Mouse (Mus musculus) spleen, postnatal 4 days (tissue): ENCODE data around the gene Cym.

ENCODE experiments used
- DNase-seq, 2 experiments: peaks; one replicate each; pipeline ENCODE4 v3.0.0; 2022; ENCODE audit warnings: low spot score in 2 of 2

Cym gene

DNA sequence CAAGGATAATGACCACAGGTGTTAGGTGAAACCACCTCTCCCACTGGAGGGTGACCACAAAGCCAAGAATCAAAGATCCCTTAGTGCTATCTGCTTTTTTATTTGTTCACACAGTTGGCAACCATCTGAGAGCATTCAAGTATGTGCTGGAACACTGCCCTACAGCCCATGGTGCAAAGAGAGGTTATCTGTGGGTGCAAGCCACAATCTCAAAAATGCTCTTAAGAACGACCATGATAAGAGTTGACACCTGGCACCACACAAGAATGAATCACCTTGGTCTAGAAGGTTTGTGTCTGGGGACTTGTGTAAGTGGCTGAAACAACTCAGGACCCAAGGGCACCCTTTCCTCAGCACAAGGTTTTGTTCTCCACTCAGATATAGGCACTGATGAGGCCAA lies 1.7 kb upstream of the Cym start:
- no peak for DNase-seq

DNA sequence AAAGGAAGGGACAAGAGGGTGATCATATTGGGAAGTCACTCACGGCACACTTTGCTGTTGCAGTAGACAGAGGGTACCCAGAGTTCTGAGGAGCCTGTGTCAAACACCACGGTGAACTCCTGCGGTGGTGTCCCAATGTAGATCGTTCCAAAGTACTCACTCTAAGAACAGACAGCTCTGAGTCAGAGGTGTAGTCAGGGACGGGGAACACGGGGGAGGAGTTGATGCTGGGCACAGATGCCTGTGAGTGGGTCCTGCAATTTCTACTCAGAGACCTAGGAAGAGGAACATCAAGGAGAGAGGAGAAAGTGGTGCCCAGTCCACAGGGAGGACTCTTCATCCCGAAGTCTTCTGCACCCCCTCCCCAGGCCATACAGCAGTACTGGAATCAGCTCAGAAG lies 3.0 kb downstream of the Cym start:
- no peak for DNase-seq

DNA sequence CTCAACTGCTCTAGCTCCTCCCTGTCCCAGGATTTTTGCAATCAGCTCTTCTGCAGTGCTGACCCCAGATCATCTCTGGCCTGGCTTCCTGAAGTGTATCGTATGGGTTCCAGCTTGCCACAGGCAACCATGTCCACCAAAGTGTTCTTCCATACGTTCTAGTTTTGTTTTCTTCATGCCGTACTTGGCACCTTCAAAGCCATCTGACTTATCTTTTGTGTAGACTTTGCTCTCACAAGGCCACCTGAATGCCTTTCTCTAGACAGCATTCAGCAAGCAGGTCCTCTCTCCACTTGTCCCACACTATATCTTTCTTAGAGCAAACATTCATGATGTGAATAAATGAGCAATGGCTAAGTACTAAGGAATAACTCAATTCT lies 4.4 kb downstream of the Cym start:
- no peak for DNase-seq

DNA sequence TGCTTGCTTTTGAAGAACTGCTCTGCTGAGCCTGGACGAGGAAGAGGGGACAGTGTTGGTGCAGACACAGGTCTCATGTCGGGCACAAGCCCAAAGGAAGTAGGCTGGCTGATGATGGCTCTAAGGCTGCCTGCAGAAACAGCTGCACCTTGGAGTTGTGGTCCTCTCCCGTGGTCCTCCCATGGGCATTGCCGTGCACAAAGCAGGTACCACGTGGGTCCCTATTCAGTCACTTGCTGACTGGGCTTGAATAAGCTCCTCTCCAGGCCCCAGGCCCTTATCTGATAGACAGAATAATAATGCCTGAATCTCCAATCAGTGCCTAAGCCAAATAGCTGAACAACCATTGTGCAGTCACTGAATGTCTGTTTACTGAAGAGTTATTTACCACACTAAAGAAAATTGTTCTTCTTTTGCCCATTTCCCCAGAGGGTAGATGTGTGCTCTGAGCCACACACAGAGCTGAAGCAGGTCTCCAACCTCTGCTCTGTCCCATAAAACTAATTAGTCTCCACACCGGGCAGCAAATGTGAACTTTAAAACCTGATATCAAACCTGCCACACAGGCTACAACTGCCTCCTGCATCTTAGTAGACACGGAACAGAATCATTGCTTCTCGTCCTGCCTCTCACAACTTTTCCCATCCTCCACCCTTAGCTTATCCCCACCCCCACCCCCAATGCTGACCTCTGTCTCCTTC lies 5.0 kb downstream of the Cym start:
- no peak for DNase-seq

DNA sequence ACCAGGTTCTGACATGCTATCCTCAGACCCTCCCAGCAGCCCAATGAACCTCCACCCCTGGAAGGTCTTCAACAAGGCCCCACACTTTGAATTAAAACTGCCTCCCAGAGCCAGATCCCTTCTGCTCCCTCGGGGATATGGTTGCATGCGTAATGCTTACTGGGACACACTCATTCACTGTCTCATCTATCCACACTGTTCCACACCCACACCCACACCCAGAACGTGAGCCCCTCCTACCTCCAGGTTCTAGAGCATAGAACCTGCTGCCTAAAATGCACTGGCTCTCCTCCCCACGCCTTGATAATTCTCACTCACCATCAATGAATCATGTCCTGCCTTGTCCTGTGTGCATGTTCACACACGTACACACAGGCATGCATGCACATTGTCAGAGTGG lies 6.9 kb downstream of the Cym start:
- DNase-seq: no peak

DNA sequence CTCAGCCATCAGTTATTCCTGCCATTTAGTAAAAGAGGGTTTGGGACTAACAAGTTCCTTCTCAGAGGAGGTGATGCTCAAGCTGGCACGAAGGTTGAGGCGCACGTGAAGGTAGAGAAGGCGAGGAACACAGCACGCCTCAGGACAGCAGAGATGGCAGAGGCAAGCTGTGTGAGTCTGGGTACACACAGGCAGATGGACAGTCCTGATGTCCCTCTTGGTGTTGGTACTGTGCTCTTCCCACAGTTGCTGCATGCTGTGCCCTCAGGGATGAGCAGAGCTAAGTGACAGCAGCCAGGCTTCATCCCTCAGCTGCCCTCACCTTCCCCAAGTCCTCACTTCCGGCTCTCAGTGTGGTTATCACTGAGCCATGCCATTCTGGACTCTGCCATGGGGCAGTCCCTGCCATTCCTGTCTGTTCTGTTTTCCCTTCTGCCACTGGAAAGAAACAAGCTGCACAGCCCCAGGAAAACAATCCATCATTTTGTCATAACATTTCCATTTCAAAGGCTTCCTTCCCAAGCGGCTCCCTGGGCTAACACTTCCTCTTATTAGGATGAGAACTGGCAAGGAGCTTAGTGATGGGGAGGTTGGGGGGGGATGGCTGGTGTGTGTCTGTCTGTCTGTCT lies 13.8 kb downstream of the Cym start:
- no peak for DNase-seq

DNA sequence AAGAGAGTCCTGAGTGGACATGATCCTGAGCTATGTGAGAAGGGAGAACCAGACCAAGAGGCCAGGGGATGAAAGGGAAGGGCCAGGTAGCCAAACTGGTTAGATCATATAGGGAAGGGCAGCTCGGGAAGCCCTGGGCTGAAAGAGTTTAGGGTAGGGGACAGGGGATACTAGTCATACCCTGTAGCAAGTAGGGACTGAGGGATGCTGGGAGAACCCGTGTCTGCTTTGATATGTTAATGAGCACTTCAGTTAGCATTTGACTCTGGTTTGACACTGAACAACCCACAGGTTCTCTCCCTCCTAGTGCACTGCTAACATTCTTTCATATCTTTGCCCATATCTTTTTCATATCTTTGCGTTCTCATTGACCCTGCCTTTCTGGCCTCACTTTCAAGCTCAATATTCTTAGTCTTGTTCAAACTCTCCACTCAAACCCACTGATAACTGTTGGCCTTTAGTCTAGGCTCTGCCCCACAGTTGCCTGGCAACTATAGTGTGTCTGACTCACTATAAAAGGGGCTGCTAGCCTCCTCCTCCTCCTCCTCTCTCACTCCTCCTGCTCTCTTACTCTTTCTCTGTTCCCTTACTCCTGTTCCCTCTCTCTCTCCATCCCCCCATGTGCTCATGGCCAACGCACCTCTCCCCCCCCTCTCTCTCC lies 14.9 kb downstream of the Cym start:
- no peak for DNase-seq

DNA sequence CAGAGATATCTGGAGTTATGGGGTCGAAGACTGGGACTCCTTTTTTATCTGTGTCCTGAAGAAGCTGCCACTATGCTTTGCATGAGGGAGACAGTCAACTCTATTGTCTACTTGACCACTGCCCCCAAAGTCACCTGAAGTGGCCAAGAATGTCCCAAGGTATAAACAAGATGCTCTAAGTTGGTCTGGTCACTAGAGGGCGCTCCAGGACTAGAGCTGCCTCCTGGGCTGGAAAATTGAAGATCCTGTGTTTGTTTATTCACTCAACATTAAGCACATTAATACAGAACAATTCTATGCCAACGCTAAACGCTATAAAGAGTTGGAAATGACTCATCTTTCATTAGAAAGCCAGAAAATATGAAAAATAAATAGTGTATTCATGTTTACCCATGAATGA lies 15.5 kb downstream of the Cym start:
- DNase-seq: peak; percentile 37 to 83

DNA sequence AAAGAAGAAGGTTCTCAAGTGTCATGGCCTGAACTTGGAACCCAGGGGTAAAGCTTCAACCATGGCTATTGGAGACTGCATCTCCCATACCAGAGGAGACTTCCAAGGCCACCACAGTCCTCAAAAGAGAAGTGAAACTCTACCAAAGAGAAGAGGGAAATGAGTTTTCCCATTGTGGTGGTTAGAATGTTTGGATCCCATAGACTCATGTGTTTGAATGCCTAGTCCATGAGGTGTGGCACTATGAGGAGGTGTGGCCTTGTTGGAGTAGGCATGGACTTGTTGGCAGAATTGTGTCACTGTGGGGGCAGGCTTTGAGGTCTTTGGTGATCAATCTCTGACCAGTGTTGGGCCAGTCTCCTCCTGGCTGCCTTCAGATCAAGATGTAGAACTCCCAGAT lies 16.4 kb downstream of the Cym start:
- DNase-seq: no peak

DNA sequence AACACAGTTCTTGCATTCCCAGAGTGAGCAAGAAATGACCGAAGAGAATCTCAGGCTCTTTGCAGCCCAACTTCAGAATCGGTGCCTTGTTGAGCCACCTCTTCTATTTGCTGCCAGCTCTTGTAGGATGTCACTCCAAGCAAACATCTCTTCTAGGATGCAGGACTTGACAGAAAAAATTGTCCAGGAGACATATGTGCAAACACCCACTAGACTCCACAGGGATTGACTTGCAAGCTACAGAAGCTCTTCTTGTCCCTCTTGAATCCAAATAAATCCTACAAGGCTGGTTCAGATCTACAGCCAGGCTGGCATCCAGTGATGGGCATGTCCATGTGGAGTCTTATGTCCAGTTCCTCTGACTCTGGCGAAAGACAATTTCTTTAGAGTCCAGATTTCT lies 17.1 kb downstream of the Cym start:
- no peak for DNase-seq

DNA sequence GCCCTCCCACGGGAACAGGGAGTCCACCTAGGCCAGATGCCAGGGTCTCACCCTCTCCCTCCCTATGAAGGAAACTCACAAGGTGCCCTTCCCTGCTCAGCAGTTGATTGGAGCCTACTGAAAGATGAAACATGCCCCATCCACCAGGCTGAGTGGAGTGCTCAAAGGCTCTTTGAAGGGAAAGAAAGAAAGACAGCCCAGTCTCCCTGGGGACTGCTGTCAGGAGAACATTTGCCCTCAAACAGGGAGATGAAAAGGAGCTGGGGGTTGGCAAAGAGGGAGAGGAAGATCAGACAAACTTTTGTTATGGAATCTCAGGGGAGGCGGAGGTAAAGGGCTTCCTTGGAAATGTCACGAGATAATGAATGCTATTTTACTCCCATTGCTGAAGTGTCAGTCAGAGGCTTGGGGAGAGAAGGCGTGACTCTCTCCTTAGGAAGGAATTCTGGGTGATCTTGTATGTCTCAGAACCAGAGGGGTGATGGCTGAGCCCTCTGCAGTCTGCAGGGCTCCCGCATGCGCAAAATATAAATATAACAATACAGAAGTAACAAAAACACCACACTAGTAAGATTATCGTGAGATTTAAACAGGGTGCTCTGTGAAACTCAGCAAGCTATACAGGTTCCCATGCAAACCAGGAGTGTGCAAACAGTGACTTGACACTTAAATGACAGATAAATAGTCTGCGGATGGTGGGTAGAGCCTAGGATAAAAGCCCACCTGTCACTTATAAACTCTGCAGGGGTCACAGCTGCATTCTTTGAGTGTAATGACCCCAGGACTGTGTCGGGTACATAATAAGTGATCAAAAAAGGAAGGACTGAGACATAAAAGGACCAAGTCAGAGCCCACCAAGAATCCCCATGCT lies 20.0 kb downstream of the Cym start:
- DNase-seq: no peak

DNA sequence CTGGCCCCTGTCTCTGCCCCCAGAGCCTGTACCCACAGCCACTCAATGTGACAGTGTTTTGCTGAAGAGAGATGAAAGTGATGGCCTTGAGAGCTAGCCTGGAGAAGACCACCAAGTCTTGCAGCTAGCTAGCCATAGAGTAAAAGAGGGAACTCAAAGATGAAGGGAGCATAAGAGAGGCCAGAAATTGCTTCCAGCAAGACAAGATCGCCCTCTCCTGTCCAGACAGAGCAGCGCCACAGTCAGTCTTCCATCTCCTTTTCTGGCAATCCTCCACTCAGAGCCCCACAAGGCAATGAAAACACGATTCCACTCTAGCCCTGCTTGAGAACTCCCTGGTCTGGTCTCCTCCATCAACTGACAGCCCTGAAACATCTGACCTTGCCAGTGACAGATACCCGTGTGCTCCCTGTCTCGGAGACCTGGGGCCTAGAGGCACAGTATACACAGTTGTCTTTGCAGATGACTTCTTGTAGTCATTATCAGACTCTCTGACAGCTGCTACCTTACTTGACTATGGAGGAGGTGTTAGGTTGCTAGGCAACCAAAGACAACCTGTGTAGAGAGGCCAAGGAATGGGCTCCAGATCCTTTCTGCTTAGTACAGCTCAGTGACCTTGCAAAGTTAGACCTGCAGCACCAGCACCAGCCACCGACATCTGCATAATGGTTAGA lies 33.2 kb downstream of the Cym start:
- no peak for DNase-seq

DNA sequence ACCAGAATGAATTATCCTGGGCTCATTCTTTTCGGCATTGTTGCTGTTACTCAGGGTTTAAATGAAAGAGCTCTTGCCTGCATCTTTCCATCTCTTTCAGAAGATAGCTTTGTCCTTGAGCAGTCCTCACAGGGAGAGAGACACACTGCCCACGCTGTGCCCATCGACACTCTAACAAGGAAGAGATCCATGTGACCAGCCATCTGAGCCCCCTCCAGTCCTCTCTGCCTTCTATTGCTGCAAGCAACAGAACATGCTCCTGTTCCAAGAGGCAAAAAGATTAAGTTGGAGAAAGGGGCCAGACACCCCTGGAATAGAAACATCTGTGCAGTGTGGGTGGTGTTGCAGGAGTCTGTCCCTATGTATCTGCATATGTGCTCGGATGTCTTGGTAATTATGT lies 34.5 kb downstream of the Cym start:
- no peak for DNase-seq

DNA sequence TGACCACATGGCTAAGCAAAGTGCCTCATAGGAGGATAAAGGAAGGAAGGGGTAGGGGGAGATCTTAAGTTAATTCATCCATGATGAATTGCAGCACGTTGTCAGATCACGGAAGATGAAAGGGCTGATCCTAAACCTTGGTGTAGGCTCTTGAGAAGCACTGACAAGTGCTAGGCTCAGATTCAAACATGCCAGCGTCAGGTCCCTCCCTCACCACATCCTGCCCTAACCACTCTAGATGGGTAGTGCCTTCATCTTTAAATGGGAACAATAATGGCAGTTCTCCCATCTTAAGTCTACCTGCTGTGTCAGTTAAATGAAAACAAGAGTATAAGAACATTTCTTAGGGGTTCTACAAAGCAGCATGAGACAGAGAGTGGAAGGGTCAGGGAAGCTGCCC lies 35.9 kb downstream of the Cym start:
- DNase-seq: no peak

DNA sequence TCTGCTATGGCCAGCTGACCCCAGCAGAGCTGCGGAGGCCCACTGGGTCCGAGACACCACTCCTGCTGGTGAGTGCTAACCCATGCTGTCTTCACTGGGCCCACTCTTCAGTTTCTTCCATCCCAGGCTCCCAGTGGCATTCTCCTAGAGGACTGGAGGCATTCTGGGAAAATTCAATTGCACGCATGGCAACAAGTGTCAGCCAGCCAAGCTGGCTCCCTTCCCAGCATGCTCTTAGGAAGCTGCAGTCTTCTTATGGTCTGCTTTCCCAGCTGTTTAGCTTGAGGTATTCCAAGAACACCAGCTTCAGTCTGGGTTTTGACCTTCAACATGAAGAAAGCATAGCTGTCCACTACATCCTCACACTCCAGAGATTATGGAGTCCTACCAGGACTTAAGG lies 38.4 kb downstream of the Cym start:
- DNase-seq: no peak

DNA sequence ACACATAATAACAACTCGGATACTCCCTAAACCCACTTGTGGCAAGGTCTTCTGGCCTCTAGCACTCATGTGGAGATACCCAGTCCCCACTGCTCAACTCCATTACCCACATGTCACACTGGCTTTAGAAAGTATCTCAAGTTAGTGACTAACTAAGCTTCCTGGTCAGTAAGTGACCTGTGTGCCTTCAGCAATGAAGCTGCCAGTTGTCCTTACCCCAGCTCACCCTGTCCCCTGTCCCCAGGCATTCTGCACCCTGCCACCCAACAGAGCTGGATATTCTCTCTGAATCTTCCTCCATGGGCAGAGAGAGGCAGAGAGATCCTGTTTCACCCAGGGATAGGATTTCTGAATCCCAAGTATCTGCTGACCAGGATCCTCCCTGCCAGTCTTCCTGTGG lies 38.8 kb downstream of the Cym start, which contains the start of gene Kcna10:
TSS of gene Kcna10 (plus strand) at position 301 of the 400 bp plus-strand sequence.
- DNase-seq: no peak

DNA sequence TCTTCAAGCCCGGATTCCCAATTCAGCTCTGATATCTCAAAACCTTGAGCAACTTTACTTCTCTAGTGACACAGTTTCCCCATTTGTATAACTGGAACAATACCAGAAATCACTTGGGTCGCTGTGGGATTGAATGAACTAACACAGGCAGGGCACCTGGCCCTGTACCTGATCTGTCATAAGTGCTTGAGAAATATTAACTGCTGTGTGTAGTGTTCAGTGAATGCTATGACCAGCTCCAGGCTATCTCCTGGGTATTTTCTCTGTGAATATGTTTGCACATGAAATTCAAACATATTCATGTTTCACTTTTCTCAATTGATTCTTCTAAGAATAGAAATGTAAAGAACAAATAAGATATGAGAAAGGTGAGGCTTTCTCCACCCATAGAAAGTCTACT lies 40.7 kb downstream of the Cym start:
- DNase-seq: no peak

DNA sequence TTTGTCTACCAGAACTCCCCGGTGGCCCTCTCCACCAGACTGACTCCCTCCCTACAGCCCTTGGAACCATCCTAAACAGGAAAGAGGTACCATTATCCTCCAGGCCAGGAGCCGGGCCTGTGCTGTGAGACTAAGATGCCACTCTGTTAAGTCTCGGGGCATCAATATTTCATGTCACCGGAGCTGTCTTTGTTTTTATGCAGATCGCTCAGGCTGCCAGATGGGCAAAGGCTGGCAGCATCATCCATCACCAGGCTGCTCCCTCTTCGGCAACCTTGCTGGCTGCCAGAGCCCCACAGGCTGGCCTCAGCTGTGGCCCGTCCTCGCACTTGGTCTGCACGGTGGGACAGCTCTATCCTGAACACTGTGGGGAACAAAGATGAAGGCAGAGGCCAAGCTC lies 45.0 kb downstream of the Cym start:
- DNase-seq: no peak

DNA sequence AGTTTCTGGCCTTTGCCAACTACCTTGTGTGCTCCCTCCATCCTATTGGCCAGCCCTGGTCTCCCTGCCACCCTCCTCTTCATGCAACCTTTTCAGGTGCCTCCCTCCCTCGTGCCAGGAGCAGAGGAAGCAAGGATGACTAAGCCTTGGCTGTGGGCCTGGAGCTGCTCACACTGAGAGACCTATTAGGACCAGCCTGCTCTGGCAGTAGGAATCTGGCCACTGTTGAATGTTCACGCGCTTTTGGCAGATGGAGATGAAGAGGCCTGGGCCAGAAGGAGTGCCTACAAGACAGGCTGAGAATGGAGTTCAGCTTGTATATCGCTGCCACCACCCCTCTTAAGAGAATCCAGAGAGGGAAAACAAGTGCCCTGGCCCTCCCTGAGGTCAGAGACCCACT lies 46.0 kb downstream of the Cym start:
- no peak for DNase-seq

DNA sequence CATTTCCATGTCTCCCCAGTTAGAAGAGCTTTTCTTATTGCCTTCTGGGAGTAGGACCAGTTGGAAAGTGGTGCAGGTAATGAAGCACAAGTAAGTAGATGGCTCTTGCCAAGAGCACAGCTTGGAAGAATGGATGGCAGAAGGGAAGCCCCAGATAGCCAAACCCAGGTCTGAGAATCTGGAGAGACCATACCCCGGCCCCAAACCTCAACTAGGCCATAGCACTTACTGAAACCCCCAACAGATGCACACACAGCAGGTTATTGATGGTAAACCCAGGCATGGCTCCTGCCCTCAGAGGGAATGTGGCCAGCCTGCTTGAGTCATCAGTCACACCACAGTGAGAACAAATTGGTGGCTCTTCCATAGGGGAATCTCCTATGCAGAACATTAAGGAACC lies 49.0 kb downstream of the Cym start:
- no peak for DNase-seq

DNA sequence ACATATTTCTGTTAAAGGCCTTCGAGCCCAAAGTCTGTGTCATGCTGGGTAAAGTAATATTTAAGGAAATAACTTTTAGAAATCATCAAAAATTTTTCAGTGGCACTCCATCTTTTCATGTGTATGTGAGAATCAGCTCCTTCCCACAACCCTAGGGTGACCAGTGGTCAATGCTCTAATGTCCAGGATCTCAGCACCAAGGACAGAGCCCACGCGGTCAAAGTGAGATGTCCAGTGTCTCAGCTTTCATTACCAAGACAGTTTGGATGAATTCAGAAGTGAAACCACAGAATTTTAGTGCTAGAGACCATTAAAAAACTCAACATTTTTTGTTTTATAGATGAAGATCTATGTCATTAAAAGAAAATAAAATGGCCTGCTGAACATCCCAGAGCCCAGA lies 49.6 kb downstream of the Cym start:
- DNase-seq: no peak

DNA sequence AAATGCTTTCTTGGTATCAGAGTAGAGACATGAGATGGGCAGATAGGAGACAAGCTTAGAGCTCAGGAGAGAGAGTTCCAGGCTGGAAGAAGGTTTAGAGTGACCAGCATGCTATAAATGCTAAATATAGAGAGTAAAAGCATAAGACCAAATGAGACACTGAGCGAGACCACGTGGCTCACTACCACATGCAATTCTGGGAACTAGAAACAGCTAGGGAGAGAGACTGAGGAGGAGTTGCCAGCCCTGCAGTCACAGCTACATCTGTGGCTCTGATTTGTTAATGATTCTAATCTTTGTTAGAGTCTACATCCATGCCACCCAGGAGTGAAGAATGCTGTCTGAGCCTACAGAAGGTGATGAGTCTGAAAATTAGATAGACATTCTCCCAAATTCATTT lies 52.0 kb downstream of the Cym start:
- DNase-seq: no peak
